Mouse (Mus musculus) embryonic fibroblast, embryonic 13.5 days (primary cell): ENCODE results near the gene Fam160b1. TPM values are rescaled to one million over a fixed set of nuclear protein-coding genes. Genes with fewer than 3 reads are reported as not detected.

ENCODE experiments used
- H3K27ac ChIP-seq: 2 replicates; pipeline ENCODE4 v1.5.1; 2012; ENCODE audit warnings: low read length, control low read depth, inconsistent platforms; ENCODE audit not compliant: insufficient read depth
- H3K4me1 ChIP-seq: 2 replicates; pipeline ENCODE4 v1.6.1; 2011; ENCODE audit warnings: low read length; ENCODE audit not compliant: control insufficient read depth, insufficient read depth
- H3K4me3 ChIP-seq: 2 replicates; pipeline ENCODE4 v1.5.1; 2011; ENCODE audit warnings: mild to moderate bottlenecking, control low read depth, low read length; ENCODE audit not compliant: insufficient read depth
- CTCF ChIP-seq: IDR thresholded peaks from 2 replicates; pipeline ENCODE4 v1.5.1; 2011; ENCODE audit warnings: mild to moderate bottlenecking, control low read depth, low read length, moderate library complexity, borderline replicate concordance; ENCODE audit not compliant: insufficient read depth
- POLR2A ChIP-seq: IDR thresholded peaks from 2 replicates; pipeline ENCODE4 v1.6.1; 2011; ENCODE audit warnings: low read depth, mild to moderate bottlenecking, control low read depth, low read length, moderate library complexity
- polyA plus RNA-seq: library from polyadenylated mRNA; stranded (reverse); fragments of >200 nt; gene quantifications from 2 replicates; pipeline ENCODE4 v1.2.4, GENCODE M21; 2011; ENCODE audit warnings: low read depth; ENCODE audit not compliant: missing spikeins, insufficient read length

The Fam160b1 gene
- polyA plus RNA-seq, 1 experiment, result 24.7 TPM

DNA sequence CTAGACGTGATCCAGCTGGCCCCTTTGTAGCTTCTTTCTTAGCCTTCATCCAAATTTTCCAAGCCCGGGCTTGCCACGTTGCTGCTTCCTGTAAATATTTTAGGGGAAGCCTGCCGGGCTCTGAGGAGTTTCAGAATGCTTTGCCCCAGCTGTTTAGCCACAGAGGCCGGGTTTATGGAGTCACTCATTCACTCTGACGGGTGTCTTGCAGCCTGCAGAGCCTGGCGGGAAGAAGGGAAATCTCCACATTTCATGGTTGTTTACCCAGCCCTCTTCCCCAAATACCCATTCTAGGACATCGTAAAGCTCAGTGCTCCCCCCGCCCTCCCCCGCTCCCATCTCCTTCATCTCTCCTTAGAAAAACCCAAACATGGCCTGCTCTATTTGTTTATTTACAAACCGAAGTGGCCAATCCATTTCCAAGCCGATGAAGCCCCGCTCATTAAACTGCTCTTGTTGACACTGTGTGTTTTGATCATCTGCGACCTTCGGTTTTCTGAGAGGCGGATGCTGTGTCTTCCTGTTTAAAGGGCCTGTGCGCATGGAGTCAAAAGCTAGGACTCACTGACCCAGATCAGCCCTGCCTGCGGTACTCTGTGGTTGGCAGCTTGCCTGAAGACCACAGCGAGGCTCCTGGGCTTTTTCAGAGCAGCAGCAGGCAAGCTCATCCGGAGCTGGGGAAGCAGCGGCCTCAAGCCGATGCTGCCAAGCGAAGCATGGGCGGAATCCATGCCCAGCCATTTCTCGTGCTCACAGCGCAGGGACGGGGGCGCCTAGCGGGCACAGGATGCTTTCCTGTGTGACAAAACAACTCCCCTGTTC lies 51.1 kb downstream of the Fam160b1 start:
- H3K4me1 ChIP-seq, result peaks cover 4% of the 10 kb centered on the region; the same call in 1 of the 2 replicates
- TF ChIP-seq CTCF (no peak), POLR2A (no peak)
- no peak overlapping the region for H3K4me3 ChIP-seq
- H3K27ac ChIP-seq, result no peak overlapping the region

DNA sequence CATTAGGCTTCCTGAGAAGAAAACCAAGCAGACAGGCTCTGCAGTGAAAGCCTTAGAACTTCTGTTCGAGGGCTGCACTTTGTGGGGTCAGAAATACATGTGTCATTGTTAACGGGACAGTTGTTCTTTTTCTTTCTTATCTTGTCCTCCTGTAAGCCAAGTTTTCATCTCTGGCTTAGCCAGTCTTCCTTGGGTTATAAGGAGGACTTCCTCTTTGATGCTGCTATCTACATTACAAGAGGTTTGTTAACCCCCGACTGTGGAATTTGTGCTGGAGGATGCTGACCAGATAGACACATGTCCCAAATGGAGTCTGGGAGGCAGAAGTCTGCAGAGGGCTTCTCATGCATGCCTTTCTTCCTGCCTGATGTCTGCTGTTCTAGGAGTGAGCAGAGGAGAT lies 52.7 kb downstream of the Fam160b1 start:
- Histone ChIP-seq H3K4me1 (peaks cover 4% of the 10 kb centered on the region; the same call in 1 of the 2 replicates), H3K4me3 (no peak overlapping the region), H3K27ac (no peak overlapping the region)
- TF ChIP-seq POLR2A (no peak), CTCF (no peak)

DNA sequence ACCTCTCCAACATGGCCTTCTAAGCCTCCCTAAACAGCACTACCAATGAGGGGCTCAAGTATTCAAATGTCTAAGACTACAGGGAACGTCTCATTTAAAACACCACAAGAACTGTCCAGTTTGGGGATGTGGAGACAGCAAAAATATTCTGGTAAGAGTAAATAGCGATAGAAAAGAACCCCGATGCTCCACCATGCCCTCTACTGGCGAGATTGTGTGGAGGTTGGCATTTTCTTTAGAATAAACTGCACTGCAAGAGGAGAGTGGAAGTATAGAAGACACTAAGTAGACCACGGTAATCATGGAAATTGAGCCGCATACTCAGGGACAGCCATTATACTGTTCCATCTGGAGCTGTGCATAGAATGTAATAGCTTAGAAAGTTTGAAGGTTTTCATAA lies 53.4 kb downstream of the Fam160b1 start:
- H3K27ac ChIP-seq, result no peak overlapping the region
- H3K4me1 ChIP-seq, result peaks cover 4% of the 10 kb centered on the region; the same call in 1 of the 2 replicates
- H3K4me3 ChIP-seq, result no peak overlapping the region
- no peak for TF ChIP-seq POLR2A
- TF ChIP-seq CTCF, result no peak

GRCm38 (mm10) chr19:57415031-57415807 lies 54.7 kb downstream of the Fam160b1 start:
- Histone ChIP-seq H3K27ac (no peak overlapping the region), H3K4me3 (no peak overlapping the region)
- TF ChIP-seq CTCF (no peak), POLR2A (no peak)

GRCm38 (mm10) chr19:57417800-57418580 lies 57.5 kb downstream of the Fam160b1 start:
- Histone ChIP-seq H3K4me1 (no peaks in the 10 kb centered on the region), H3K27ac (no peak overlapping the region), H3K4me3 (no peak overlapping the region)
- no peak for TF ChIP-seq CTCF
- no peak for TF ChIP-seq POLR2A

More at GRCm38 (mm10) chr19:57415031-57415807, 54.7 kb downstream of the Fam160b1 start:
- H3K4me1 ChIP-seq, result peaks cover 4% of the 10 kb centered on the region; the same call in 1 of the 2 replicates

GRCm38 (mm10) chr19:57423402-57423801 lies 62.9 kb downstream of the Fam160b1 start:
- H3K27ac ChIP-seq, result no peak overlapping the region
- H3K4me3 ChIP-seq, result no peak overlapping the region
- no peak for TF ChIP-seq POLR2A
- no peak for TF ChIP-seq CTCF
- no peaks in the 10 kb centered on the region for H3K4me1 ChIP-seq

DNA sequence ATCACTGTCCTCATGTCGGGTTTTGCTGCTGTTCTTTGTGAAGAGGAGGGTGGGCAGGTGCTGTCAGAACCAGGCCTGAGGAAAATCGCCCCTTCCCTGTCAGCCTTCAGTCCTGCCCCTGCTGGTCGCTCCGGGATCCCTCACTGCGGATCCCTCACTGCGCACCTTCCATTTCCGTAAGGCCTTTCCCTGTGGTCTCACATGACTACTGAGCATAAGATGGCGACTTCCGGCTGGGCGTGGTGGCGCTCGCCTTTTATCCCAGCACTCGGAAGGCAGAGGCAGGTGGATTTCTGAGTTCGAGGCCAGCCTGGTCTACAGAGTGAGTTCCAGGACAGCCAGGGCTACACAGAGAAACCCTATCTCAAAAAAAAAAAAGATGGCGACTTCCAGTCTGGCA lies 64.8 kb downstream of the Fam160b1 start:
- Histone ChIP-seq H3K4me3 (no peak overlapping the region), H3K4me1 (no peaks in the 10 kb centered on the region), H3K27ac (no peak overlapping the region)
- TF ChIP-seq CTCF (no peak), POLR2A (no peak)

DNA sequence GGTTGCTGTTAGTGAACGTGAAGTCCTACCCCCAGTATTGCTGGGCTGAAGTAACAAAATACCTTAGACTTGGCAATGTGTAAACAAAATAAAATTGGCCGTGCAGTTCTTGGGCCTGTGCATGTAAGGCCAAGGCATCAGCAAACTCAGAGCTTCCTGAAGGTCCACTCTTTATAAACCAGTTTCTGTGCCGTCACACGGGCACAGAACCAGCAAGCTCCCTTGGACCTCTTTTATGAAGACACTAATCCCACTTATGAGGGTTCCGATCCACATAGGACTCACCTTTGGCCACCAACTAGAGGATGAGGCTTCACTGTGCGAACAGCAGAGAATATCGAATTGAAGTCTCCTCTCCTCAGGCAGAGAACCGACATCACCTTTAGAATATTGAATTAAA lies 66.4 kb downstream of the Fam160b1 start:
- TF ChIP-seq POLR2A, result no peak
- no peak for TF ChIP-seq CTCF
- no peaks in the 10 kb centered on the region for H3K4me1 ChIP-seq
- no peak overlapping the region for H3K27ac ChIP-seq
- H3K4me3 ChIP-seq, result no peak overlapping the region

- Histone ChIP-seq H3K4me3 (no peak overlapping the region), H3K27ac (no peak overlapping the region), H3K4me1 (no peaks in the 10 kb centered on the region)
- TF ChIP-seq CTCF, result no peak
Observed at GRCm38 (mm10) chr19:57427756-57428438, 67.4 kb downstream of the Fam160b1 start.
